Mouse (Mus musculus): ENCODE results near the gene Hmgcl.

- TF ChIP-seq CTCF (IDR thresholded peaks at IDR 0.05; ENCODE audit: control insufficient read depth, insufficient read depth, insufficient replicate concordance, low read depth, low read length) (no peak), POLR2A (IDR thresholded peaks at IDR 0.05; ENCODE audit: control insufficient read depth, low read depth, low read length) (no peak)
Observed at GRCm38 (mm10) chr4:135929405-135929804, 16.8 kb upstream of the Hmgcl start.

Measured in testis, adult 2 months (tissue).